Mouse (Mus musculus): ENCODE measurements at regions not wholly inside any gene's neighbourhood (a gene's known extent, or its start where the extent isn't known, plus 50 kb on each side); places are given as distances from the start of the nearest gene placed in this dataset.
A peak's percentile ranks its signal among the peaks of the same experiment; 100 is the strongest.

DNA sequence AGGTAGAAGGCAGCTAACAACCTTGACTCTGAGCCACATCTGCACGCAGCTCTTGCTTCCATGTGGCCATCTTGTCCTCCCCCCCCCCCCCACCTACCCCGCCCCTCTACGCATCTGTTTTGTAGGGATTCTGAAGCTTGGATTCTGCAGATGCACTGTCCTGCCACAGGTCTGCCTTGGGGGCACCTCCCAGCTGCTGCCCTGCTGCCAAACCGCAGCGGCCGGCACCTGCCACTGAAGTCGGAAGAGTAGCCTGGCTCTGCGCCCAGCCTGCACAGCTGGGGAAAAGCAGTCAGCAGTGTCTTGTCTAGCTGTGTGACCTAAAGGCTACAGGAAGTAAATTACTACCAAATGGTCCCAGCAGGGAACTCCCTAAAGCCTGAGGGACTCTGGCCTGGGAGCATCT is 119.3 kb downstream of the Ddx1 start:
- Histone ChIP-seq H3K27ac (replicated peaks) (0 out of 2 replicates have a peak overlapping the region, but pooled peaks have one; percentile 10), H3K4me1 (peaks cover 37% of the 10 kb centered on the region), H3K4me3 (no peak overlapping the region), H3K36me3 (replicated peaks) (no peaks in the 10 kb centered on the region), H3K27me3 (replicated peaks; ENCODE audit: low read depth, poor library complexity, severe bottlenecking) (no peaks in the 10 kb centered on the region), H3K9me3 (no peaks in the 10 kb centered on the region)
- DNase-seq (ENCODE audit: low spot score): peak; percentile 44
- WGBS: 56% methylated on average over 8 of the region's 8 CpGs

GRCm38 (mm10) chr12:13127407-13127806 is 121.6 kb downstream of the Ddx1 start:
- H3K36me3 ChIP-seq (replicated peaks): no peaks in the 10 kb centered on the region
- H3K4me3 ChIP-seq: no peak overlapping the region
- H3K4me1 ChIP-seq: peaks cover 38% of the 10 kb centered on the region
- WGBS: 74% methylated on average over 11 of the region's 11 CpGs
- no peak overlapping the region; the same call in 1 of the 2 replicates for H3K27ac ChIP-seq (replicated peaks)
- DNase-seq (ENCODE audit: low spot score): no peak
- H3K27me3 ChIP-seq (replicated peaks; ENCODE audit: low read depth, poor library complexity, severe bottlenecking): no peaks in the 10 kb centered on the region
- H3K9me3 ChIP-seq: no peaks in the 10 kb centered on the region

DNA sequence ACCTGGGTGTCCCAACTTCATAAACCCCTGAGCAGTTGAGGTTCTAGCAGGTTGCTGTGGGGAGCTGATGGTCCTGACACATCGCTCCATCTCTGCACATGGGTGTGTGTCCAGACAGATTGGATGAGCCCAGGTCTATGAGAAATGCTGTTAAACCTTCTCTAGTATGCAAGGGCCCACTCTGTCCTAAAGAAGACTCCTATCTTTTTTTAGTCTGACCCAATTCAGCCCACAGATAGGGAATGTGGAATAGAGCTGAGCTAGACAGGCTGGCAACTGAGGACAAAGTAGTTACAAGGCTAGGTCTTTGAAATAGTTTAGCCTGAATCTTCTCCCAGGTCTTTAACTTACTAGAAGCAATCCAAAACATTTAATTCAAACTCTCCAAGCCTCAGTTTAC is 124.0 kb downstream of the Ddx1 start:
- Histone ChIP-seq H3K9me3 (peaks cover 3% of the 10 kb centered on the region; the same call in 1 of the 2 replicates), H3K27ac (replicated peaks) (no peak overlapping the region), H3K4me3 (no peak overlapping the region), H3K27me3 (replicated peaks; ENCODE audit: low read depth, poor library complexity, severe bottlenecking) (no peaks in the 10 kb centered on the region), H3K36me3 (replicated peaks) (no peaks in the 10 kb centered on the region), H3K4me1 (peaks cover 60% of the 10 kb centered on the region)
- 98% methylated on average over 1 of the region's 1 CpGs for WGBS
- no peak for DNase-seq (ENCODE audit: low spot score)

DNA sequence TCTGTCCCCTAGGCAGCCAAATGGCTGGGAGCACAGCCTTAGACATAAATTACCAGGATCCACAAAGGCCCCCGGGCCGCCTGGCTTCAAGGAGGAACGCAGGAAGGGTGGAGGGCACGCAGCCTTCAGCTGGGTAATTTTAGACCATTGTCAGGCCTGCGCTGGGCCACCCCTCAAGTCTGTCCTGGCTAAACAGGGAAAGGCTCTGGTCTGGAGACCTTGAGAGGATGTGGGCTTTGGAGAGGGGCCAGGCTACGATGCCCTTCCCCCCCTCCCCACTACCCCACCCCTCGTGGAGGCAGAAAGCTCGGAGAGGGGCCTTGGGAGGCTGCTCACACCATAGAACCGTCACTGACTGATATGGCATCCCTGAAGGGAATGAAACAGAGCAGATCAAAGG is 126.7 kb downstream of the Ddx1 start:
- H3K4me1 ChIP-seq: peaks cover 48% of the 10 kb centered on the region
- no peaks in the 10 kb centered on the region for H3K27me3 ChIP-seq (replicated peaks; ENCODE audit: low read depth, poor library complexity, severe bottlenecking)
- H3K9me3 ChIP-seq: peaks cover 3% of the 10 kb centered on the region; the same call in 1 of the 2 replicates
- 55% methylated on average over 9 of the region's 9 CpGs for WGBS
- peak overlapping the region; percentile 70 for H3K27ac ChIP-seq (replicated peaks)
- DNase-seq (ENCODE audit: low spot score): no peak
- no peaks in the 10 kb centered on the region for H3K36me3 ChIP-seq (replicated peaks)
- H3K4me3 ChIP-seq: no peak overlapping the region

- Histone ChIP-seq H3K27ac (replicated peaks) (peak overlapping the region; percentile 16; the same call in 1 of the 2 replicates), H3K4me3 (no peak overlapping the region), H3K36me3 (replicated peaks) (no peaks in the 10 kb centered on the region), H3K9me3 (peaks cover 3% of the 10 kb centered on the region; the same call in 1 of the 2 replicates), H3K27me3 (replicated peaks; ENCODE audit: low read depth, poor library complexity, severe bottlenecking) (no peaks in the 10 kb centered on the region), H3K4me1 (peaks cover 37% of the 10 kb centered on the region)
- peak; percentile 54 for DNase-seq (ENCODE audit: low spot score)
- WGBS: 42% methylated on average over 7 of the region's 7 CpGs
Measured at GRCm38 (mm10) chr12:13120581-13120980, 128.4 kb downstream of the Ddx1 start.

- Histone ChIP-seq H3K4me1 (peaks cover 37% of the 10 kb centered on the region), H3K4me3 (no peak overlapping the region), H3K27ac (replicated peaks) (0 out of 2 replicates have a peak overlapping the region, but pooled peaks have one; percentile 15), H3K9me3 (peaks cover 3% of the 10 kb centered on the region; the same call in 1 of the 2 replicates), H3K36me3 (replicated peaks) (no peaks in the 10 kb centered on the region), H3K27me3 (replicated peaks; ENCODE audit: low read depth, poor library complexity, severe bottlenecking) (no peaks in the 10 kb centered on the region)
- no peak for DNase-seq (ENCODE audit: low spot score)
- WGBS: 92% methylated on average over 3 of the region's 3 CpGs
Measured at GRCm38 (mm10) chr12:13119653-13120052, 129.4 kb downstream of the Ddx1 start.

DNA sequence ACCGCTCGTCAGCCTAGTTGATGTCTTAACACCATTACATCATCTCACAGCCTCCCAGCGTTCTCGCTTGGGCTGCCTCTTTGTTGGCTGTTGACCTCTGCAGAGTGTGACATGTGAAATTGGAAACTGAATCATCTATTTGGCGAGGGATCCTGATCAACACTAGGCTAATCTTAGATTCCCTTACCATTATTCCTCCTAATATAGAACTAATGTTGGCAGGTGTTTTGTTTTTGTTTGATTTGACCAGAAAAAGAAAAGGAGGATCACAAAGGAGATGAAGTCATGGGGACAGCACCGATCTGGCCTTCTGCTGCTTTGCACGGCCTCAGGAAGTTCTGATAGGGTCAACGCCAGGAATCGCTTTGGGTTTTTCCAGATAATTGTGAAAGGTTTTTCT is 131.0 kb downstream of the Ddx1 start:
- Histone ChIP-seq H3K4me3 (no peak overlapping the region), H3K27me3 (replicated peaks; ENCODE audit: low read depth, poor library complexity, severe bottlenecking) (no peaks in the 10 kb centered on the region), H3K27ac (replicated peaks) (no peak overlapping the region), H3K36me3 (replicated peaks) (no peaks in the 10 kb centered on the region), H3K9me3 (peaks cover 3% of the 10 kb centered on the region; the same call in 1 of the 2 replicates), H3K4me1 (peaks cover 37% of the 10 kb centered on the region)
- 82% methylated on average over 9 of the region's 9 CpGs for WGBS
- DNase-seq (ENCODE audit: low spot score): no peak

DNA sequence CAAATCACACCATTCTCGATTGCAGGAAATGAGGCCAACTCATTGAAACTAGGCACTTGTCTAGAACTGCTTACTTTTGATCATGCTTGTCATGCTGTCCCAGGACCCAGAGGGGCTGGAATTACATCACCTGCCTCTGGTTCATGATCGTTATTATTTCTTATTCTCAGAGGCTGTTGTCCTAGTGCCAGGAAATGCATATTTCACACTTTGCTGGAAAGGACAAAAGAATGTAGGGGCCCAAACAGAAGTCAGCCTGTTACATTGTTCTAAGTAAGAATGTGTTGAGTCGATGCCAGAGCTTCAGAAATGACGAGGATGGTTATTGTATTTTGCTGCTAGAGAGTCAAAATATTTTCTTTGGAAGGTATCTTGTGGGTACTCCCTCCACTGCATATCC is 134.7 kb downstream of the Ddx1 start:
- no peak overlapping the region for H3K4me3 ChIP-seq
- H3K27me3 ChIP-seq (replicated peaks; ENCODE audit: low read depth, poor library complexity, severe bottlenecking): no peaks in the 10 kb centered on the region
- H3K9me3 ChIP-seq: no peaks in the 10 kb centered on the region
- peaks cover 10% of the 10 kb centered on the region; the same call in 1 of the 2 replicates for H3K4me1 ChIP-seq
- DNase-seq (ENCODE audit: low spot score): no peak
- H3K36me3 ChIP-seq (replicated peaks): no peaks in the 10 kb centered on the region
- 84% methylated on average over 4 of the region's 4 CpGs for WGBS
- H3K27ac ChIP-seq (replicated peaks): no peak overlapping the region

DNA sequence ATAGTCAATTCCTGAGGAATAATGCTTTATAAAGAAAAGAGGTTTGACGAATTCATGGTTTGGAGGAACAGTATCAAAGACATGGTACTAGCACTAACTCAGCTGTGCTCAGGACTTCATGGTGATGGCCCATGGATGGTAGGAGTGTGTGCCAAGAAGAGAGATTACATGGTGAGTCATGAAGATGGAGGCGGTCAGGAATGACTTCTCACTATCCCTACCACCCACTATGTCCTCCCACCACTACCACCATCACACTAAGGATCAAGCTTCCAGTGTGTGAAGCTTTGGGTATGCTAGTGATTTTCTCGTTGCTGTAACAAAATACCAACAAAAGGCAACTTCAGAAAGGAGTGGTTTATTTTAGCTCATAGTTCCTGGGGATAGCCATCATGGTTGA is 142.1 kb downstream of the Ddx1 start:
- whole genome bisulfite sequencing: 88% methylated on average over 3 of the region's 3 CpGs
- H3K36me3 ChIP-seq (replicated peaks): no peaks in the 10 kb centered on the region
- no peak for DNase-seq (ENCODE audit: low spot score)
- peaks cover 6% of the 10 kb centered on the region; the same call in 1 of the 2 replicates for H3K4me1 ChIP-seq
- H3K4me3 ChIP-seq: no peak overlapping the region
- H3K27me3 ChIP-seq (replicated peaks; ENCODE audit: low read depth, poor library complexity, severe bottlenecking): no peaks in the 10 kb centered on the region
- no peak overlapping the region for H3K27ac ChIP-seq (replicated peaks)
- no peaks in the 10 kb centered on the region for H3K9me3 ChIP-seq

DNA sequence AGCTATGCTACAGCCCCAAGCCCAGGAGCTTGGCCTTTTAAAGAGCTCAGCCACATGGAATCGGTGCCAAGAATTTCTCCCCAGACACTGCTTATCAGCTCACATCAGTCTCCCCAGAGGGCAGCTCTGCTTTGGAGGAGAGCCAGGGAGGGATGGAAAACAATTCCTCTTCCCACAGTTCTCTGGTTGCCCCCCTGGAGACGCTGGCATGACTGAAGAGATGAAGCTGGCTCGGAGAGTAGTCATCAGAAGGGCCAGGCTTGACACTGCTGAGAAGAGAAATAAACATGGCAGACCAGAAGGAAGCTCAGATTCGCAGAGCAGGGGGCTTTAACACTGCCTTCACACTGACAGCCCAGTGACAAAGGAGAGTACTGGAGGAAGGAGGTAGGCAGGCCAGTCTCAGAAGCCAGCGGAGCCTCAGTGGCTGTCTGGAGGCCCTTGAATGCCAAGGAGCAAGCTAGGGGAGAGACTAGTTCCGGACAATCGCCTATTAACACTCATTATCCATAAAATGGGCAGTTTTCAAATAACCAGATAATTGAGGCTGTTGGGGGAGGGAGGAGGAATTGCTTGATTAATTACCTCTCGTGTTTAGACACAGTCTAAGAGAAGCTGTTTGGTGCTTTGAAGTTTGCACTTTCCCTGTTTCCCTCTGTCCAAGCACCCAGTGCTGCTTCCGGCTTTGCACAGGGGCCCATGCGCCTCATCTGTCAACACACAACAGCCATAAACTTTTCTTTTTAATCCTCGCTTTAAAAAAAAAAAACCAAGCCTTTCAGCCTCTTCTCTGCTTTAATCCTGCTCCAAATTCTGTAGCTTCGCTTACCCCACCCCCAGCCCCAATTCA is 148.3 kb downstream of the Ddx1 start:
- peak; percentile 30 for DNase-seq (ENCODE audit: low spot score)
- 36% methylated on average over 12 of the region's 12 CpGs for WGBS
- H3K36me3 ChIP-seq (replicated peaks): no peaks in the 10 kb centered on the region
- peak overlapping the region; percentile 65 for H3K27ac ChIP-seq (replicated peaks)
- H3K4me1 ChIP-seq: peaks cover 17% of the 10 kb centered on the region
- H3K4me3 ChIP-seq: no peak overlapping the region
- H3K27me3 ChIP-seq (replicated peaks; ENCODE audit: low read depth, poor library complexity, severe bottlenecking): no peaks in the 10 kb centered on the region
- no peaks in the 10 kb centered on the region for H3K9me3 ChIP-seq

DNA sequence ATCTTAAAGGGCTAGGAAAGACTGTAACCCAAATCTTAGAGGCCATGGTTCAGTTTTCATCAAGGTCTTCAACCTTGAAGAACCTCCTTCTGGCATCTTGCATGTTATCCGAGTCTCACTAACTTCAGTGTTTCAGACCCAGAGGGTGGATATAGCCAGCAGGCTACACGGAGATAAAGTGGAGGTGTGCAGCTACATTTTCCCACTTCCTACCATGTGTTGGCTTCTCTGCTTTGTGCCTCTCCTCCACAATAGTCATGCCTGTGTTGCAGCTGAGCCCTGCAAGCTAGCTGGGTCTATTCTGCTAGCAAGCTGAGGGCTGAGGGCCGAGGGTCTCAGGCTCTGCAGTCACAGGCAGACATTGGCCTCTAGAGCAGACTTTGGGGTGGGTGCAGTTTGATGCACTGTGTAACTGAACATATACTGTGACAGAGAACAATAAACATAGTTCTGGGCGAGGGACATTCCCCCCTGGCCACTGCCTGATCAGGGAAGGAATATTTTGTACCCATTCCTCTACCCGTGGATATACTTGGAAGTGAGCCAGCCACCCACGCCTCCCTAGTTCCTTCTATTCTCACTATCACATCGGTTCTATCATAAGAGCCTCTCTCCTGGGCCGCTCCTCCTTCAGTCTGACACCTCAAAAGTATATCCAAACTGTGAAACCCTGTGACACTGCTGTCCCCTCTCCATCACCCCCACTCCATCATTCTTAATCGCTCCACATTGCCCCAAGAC is 152.6 kb upstream of the Mycn start:
- H3K9me3 ChIP-seq: no peaks in the 10 kb centered on the region
- H3K27me3 ChIP-seq (replicated peaks; ENCODE audit: low read depth, poor library complexity, severe bottlenecking): no peaks in the 10 kb centered on the region
- no peak for DNase-seq (ENCODE audit: low spot score)
- H3K36me3 ChIP-seq (replicated peaks): no peaks in the 10 kb centered on the region
- no peak overlapping the region for H3K27ac ChIP-seq (replicated peaks)
- peaks cover 6% of the 10 kb centered on the region for H3K4me1 ChIP-seq
- 83% methylated on average over 9 of the region's 9 CpGs for WGBS
- H3K4me3 ChIP-seq: no peak overlapping the region

DNA sequence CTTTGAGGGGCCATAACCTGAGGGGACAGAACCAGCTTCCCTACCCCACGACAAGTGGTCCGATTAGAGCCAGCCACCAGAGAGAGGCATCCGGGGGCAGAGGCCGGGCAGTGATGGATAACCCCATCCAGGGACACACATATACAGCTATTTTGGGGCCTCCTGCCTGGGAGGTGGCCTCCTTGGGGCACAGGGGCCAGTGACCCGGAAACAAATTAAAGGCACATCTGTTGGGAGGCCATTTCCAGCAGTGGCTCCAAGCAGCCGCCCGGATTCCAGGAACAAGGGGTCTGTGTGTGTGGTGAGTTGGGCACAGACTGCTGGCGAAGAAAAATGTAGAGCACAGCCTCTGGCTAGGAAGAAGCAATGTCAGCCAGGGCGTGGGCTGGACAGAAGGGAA is 144.2 kb upstream of the Mycn start:
- DNase-seq (ENCODE audit: low spot score): peak; percentile 81
- 21% methylated on average over 9 of the region's 9 CpGs for WGBS
- H3K27ac ChIP-seq (replicated peaks): peak overlapping the region; percentile 45

More for the DNA sequence above, 144.2 kb upstream of the Mycn start:
- no peaks in the 10 kb centered on the region for H3K36me3 ChIP-seq (replicated peaks)
- no peak overlapping the region for H3K4me3 ChIP-seq
- peaks cover 37% of the 10 kb centered on the region for H3K4me1 ChIP-seq
- H3K27me3 ChIP-seq (replicated peaks; ENCODE audit: low read depth, poor library complexity, severe bottlenecking): no peaks in the 10 kb centered on the region
- no peaks in the 10 kb centered on the region for H3K9me3 ChIP-seq

All from embryonic facial prominence, embryonic 10.5 days (tissue).